Mouse (Mus musculus) retina, postnatal 1 day (tissue): Measurements from ENCODE around the gene Hmga1.

Experiments
- DNase-seq: peaks from one replicate; pipeline ENCODE4 v3.0.0-alpha.2; 2012

Hmga1 gene

GRCm38 (mm10) chr17:27592565-27592910 lies 36.2 kb downstream of the Hmga1 start:
- no peak for DNase-seq

GRCm38 (mm10) chr17:27595659-27596375 lies 39.5 kb downstream of the Hmga1 start:
- no peak for DNase-seq

- DNase-seq: no peak
Observed at GRCm38 (mm10) chr17:27596376-27597190, 40.3 kb downstream of the Hmga1 start.

GRCm38 (mm10) chr17:27600286-27600685 lies 44.0 kb downstream of the Hmga1 start:
- no peak for DNase-seq

- peak; percentile 31 for DNase-seq
Observed at GRCm38 (mm10) chr17:27600869-27601268, 44.6 kb downstream of the Hmga1 start.

- DNase-seq: no peak
Observed at GRCm38 (mm10) chr17:27603036-27603435, 46.7 kb downstream of the Hmga1 start.

GRCm38 (mm10) chr17:27603522-27604234 lies 47.4 kb downstream of the Hmga1 start:
- DNase-seq: no peak

- DNase-seq: no peak
Observed at GRCm38 (mm10) chr17:27609576-27609975, 53.3 kb downstream of the Hmga1 start.

GRCm38 (mm10) chr17:27610679-27611518 lies 54.6 kb downstream of the Hmga1 start:
- no peak for DNase-seq

- DNase-seq: no peak
Observed at GRCm38 (mm10) chr17:27611519-27611884, 55.2 kb downstream of the Hmga1 start.

- no peak for DNase-seq
Observed at GRCm38 (mm10) chr17:27611994-27612393, 55.7 kb downstream of the Hmga1 start.

- no peak for DNase-seq
Observed at GRCm38 (mm10) chr17:27613016-27613415, 56.7 kb downstream of the Hmga1 start.
